Mouse (Mus musculus) intestine, embryonic 14.5 days (tissue): ENCODE measurements at regions not wholly inside any gene's neighbourhood (a gene's known extent, or its start where the extent isn't known, plus 50 kb on each side); places are given as distances from the start of the nearest gene placed in this dataset.

Experiments used
- ATAC-seq: fragments of 200-750 bp; cut with Nextera tagmentation; replicated peaks from 2 replicates; pipeline ENCODE4 v1.8.0; 2017; ENCODE audit warnings: low read depth, moderate number of reproducible peaks, moderate TSS enrichment, moderate library complexity; ENCODE audit not compliant: low FRiP score, low TSS enrichment
- DNase-seq: peaks from one replicate; pipeline ENCODE4 v3.0.0-alpha.2; 2018; ENCODE audit warnings: low spot score
- H3K27ac ChIP-seq: fragments of 300-500 bp; sonication (generic); 2 replicates; pipeline ENCODE4 v1.5.1; 2014; ENCODE audit warnings: low read depth, mild to moderate bottlenecking, control low read depth
- H3K27me3 ChIP-seq: fragments of 300-500 bp; sonication (generic); replicated peaks from 2 replicates; pipeline ENCODE4 v1.6.1; 2014; ENCODE audit warnings: low read length, control low read depth; ENCODE audit not compliant: control insufficient read depth, insufficient read depth
- H3K36me3 ChIP-seq: fragments of 300-500 bp; sonication (generic); 2 replicates; pipeline ENCODE4 v1.6.1; 2014; ENCODE audit warnings: low read length, control low read depth; ENCODE audit not compliant: control insufficient read depth, insufficient read depth
- H3K4me1 ChIP-seq: fragments of 300-500 bp; sonication (generic); replicated peaks from 2 replicates; pipeline ENCODE4 v1.6.1; 2014; ENCODE audit warnings: low read length, control low read depth, mixed read lengths; ENCODE audit not compliant: control insufficient read depth, insufficient read depth
- H3K4me2 ChIP-seq: fragments of 300-500 bp; sonication (generic); 2 replicates; pipeline ENCODE4 v1.6.1; 2014; ENCODE audit warnings: low read length
- H3K4me3 ChIP-seq: fragments of 300-500 bp; sonication (generic); 2 replicates; pipeline ENCODE4 v1.5.1; 2014; ENCODE audit warnings: low read depth, low read length, control low read depth, mixed read lengths
- H3K9ac ChIP-seq: fragments of 300-500 bp; sonication (generic); 2 replicates; pipeline ENCODE4 v1.6.1; 2014; ENCODE audit warnings: mild to moderate bottlenecking, low read length
- H3K9me3 ChIP-seq: fragments of 300-500 bp; sonication (generic); 2 replicates; pipeline ENCODE4 v1.6.1; 2016; ENCODE audit warnings: low read length, control low read depth; ENCODE audit not compliant: control insufficient read depth
- WGBS: fragments of 180-500 bp; shearing (Covaris S2); extraction: QIAGEN DNeasy Blood & Tissue Kit; methylation state at CpG from one replicate; pipeline ENCODE4 v1.1.7; 2014; 5-methylcytosine and 5-hydroxymethylcytosine counted together

DNA sequence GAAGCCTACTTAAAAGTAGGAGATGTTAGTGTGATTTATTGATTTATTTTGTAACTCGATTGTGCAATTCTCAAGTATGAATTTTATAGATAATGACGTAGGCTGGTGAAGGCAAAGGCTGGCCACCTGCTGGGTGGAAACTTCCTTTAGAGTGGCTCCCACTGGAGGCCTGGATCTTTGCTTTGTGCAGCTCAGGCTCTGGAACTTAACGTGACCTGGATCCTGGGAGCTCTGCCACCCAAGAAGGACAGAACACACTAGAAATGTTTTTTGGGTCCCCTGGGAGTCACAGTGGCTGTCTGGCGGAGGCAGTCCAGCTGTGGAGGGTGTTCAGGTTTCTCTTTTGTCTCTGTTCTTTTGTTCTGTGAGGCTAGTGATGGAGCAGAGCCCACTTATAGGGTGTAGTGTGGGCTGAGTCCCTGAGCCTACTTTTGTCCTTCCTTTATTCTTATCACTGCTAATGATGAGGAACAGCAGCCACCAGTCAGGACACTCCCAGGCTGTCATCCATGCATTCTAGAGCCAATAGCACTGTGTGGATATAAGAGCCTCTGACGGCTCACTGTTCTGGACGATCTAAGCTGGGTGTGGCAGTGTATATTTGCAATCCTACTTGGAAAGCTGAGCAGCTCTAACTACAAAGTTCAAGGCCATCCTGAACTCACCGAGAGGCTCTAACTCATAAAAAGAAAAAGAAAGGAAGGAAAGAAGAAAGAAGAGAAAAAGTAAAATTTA, 82.3 kb downstream of the Snrpe start:
- peaks cover 7% of the 10 kb centered on the region; the same call in 1 of the 2 replicates for H3K4me1 ChIP-seq
- H3K4me2 ChIP-seq, result no peak overlapping the region
- H3K27me3 ChIP-seq, result no peaks in the 10 kb centered on the region
- DNase-seq (no peak), ATAC-seq (no peak)
- H3K9ac ChIP-seq, result no peak overlapping the region
- H3K36me3 ChIP-seq, result no peaks in the 10 kb centered on the region
- H3K9me3 ChIP-seq, result no peaks in the 10 kb centered on the region
- H3K4me3 ChIP-seq, result no peak overlapping the region
- H3K27ac ChIP-seq, result no peak overlapping the region
- 61% methylated on average over 7 of the region's 7 CpGs for WGBS

DNA sequence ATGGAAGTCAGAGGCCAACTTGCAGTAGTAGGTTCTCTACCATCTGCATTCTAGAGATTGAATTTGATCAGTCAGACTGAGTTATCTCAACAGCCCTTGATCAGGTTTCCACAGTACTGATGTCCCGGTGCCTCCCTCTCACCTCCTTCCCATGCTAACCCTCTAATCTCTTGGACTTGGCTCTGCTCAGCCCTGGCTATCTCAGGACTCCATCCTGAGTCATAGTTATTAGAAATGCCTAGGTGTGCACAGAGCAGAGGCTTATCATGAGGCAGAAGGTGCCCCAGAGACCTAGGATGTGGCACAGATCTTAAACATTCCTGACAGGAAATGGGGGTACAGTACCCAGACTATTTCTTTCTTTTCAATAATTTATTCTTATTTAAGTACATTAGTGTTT, 87.3 kb downstream of the Snrpe start:
- no peaks in the 10 kb centered on the region for H3K27me3 ChIP-seq
- H3K27ac ChIP-seq, result no peak overlapping the region
- ATAC-seq, result no peak
- no peak for DNase-seq
- H3K4me3 ChIP-seq, result no peak overlapping the region
- no peak overlapping the region for H3K9ac ChIP-seq
- H3K4me2 ChIP-seq, result no peak overlapping the region
- no peaks in the 10 kb centered on the region for H3K36me3 ChIP-seq
- WGBS, result 96% methylated on average over 1 of the region's 1 CpGs
- peaks cover 7% of the 10 kb centered on the region; the same call in 1 of the 2 replicates for H3K4me1 ChIP-seq
- no peaks in the 10 kb centered on the region for H3K9me3 ChIP-seq

DNA sequence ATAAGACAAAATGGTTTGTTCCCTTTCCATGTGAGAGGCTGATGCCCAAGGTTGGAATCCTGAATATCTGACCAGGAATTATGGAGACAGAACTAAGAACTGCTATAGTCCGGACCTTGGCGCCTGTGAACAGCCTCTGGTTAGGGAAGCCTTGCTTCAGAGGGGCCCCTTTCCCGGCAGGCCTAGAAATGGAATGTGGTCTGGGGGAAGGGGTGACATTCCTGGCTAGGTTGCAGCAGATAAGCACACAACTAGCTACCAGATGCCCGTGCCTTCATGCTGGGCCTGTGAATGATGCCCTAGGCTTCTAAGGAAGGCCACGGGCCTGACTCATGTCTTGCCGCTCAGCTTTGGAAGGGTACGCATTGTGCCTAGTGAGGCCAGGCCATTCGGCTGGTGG, 89.4 kb downstream of the Snrpe start:
- WGBS, result 51% methylated on average over 8 of the region's 8 CpGs
- Histone ChIP-seq H3K4me2 (no peak overlapping the region), H3K9me3 (no peaks in the 10 kb centered on the region), H3K4me1 (peaks cover 7% of the 10 kb centered on the region; the same call in 1 of the 2 replicates), H3K4me3 (no peak overlapping the region), H3K27ac (no peak overlapping the region), H3K27me3 (no peaks in the 10 kb centered on the region), H3K9ac (no peak overlapping the region), H3K36me3 (no peaks in the 10 kb centered on the region)
- ATAC-seq, result no peak
- no peak for DNase-seq

DNA sequence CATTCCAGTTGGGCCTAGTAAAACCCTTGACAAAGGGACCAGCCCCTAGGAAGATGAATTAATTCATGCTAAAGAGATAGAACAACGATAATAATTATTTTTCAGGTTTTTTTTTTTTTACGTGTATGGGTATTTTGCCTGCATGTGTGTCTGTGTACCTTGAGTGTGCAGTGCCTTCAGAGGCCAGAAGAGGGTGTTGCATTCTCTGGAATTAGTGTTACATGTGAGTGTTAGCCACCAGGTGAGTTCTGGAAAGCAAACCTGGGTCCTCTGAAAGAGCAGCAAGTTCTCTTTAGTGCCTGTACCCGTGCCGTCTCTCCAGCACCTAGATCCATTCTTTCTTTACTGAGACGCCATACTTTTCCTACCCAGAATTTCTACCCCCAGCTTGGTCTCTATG, 92.8 kb upstream of the Sox13 start:
- H3K9ac ChIP-seq, result no peak overlapping the region
- H3K27me3 ChIP-seq, result no peaks in the 10 kb centered on the region
- H3K4me1 ChIP-seq, result no peaks in the 10 kb centered on the region
- H3K4me2 ChIP-seq, result no peak overlapping the region
- H3K36me3 ChIP-seq, result no peaks in the 10 kb centered on the region
- 92% methylated on average over 5 of the region's 5 CpGs for WGBS
- no peak overlapping the region for H3K4me3 ChIP-seq
- ATAC-seq (no peak), DNase-seq (no peak)
- no peaks in the 10 kb centered on the region for H3K9me3 ChIP-seq
- no peak overlapping the region for H3K27ac ChIP-seq

GRCm38 (mm10) chr1:133504116-133504515, 79.9 kb upstream of the Sox13 start:
- Histone ChIP-seq H3K4me3 (no peak overlapping the region), H3K4me1 (no peaks in the 10 kb centered on the region), H3K9ac (no peak overlapping the region), H3K27ac (no peak overlapping the region), H3K36me3 (no peaks in the 10 kb centered on the region), H3K9me3 (no peaks in the 10 kb centered on the region), H3K27me3 (no peaks in the 10 kb centered on the region), H3K4me2 (no peak overlapping the region)
- 68% methylated on average over 3 of the region's 3 CpGs for WGBS
- DNase-seq (no peak), ATAC-seq (no peak)

- 96% methylated on average over 2 of the region's 2 CpGs for WGBS
- DNase-seq, result no peak
These were observed 79.2 kb upstream of the Sox13 start for GRCm38 (mm10) chr1:133503336-133503735.

GRCm38 (mm10) chr1:133501016-133501415, 76.8 kb upstream of the Sox13 start:
- Histone ChIP-seq H3K9ac (no peak overlapping the region), H3K9me3 (no peaks in the 10 kb centered on the region), H3K27ac (no peak overlapping the region), H3K36me3 (no peaks in the 10 kb centered on the region), H3K4me2 (no peak overlapping the region), H3K4me1 (no peaks in the 10 kb centered on the region), H3K27me3 (no peaks in the 10 kb centered on the region), H3K4me3 (no peak overlapping the region)
- no peak for ATAC-seq
- WGBS, result 77% methylated on average over 13 of the region's 13 CpGs
- DNase-seq, result no peak

More at GRCm38 (mm10) chr1:133503336-133503735, 79.2 kb upstream of the Sox13 start:
- H3K4me1 ChIP-seq, result no peaks in the 10 kb centered on the region
- H3K9ac ChIP-seq, result no peak overlapping the region
- no peak overlapping the region for H3K27ac ChIP-seq
- H3K4me3 ChIP-seq, result no peak overlapping the region
- no peak for ATAC-seq
- no peaks in the 10 kb centered on the region for H3K36me3 ChIP-seq
- H3K9me3 ChIP-seq, result no peaks in the 10 kb centered on the region
- H3K4me2 ChIP-seq, result no peak overlapping the region
- no peaks in the 10 kb centered on the region for H3K27me3 ChIP-seq

DNA sequence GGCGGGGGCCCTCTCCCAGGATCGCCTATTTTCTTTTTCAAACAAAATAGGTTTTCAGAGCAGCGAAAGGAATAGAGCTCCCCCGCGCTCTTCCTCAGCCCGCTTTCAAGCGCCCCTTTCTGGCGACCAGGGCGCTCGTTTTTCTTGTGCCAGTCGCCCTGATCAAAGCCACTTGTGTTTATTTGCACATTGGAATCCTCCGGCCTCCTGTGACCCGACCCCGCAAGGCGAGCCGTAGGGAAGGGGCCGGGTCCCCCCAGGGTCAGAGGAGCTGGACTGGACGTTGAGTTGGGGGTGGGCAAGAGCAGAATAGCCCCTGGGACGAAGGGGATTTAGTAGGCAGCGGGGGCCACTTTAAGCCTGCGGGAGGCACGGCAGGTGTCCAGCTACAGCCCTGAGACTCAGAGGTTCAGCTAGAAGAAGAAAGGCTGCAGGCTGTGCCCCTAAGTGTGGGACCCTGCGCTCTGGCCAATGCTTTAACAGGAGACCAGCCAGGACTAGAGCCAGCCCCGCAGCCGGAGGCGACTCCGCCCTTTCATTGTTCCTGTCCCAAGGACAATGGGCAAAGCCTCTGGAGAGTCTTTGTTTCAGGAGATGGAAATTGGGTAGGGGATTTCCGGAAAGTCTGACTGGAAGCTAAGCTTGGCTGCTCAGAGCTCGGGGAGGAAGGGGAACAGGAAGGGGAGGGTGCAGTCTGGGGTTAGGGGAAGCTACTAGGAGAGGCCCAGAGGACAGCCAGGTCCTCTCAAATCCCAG, 69.0 kb upstream of the Sox13 start:
- peak overlapping the region; percentile 77 for H3K27ac ChIP-seq
- no peaks in the 10 kb centered on the region for H3K27me3 ChIP-seq
- H3K4me2 ChIP-seq, result peak overlapping the region; percentile 98
- DNase-seq (peak; percentile 79), ATAC-seq (peak; percentile 69; the same call in 1 of the 2 replicates)
- no peaks in the 10 kb centered on the region for H3K36me3 ChIP-seq
- H3K9ac ChIP-seq, result peak overlapping the region; percentile 50
- no peaks in the 10 kb centered on the region for H3K9me3 ChIP-seq
- WGBS, result 3% methylated on average over 29 of the region's 29 CpGs
- peak overlapping the region; percentile 38 for H3K4me3 ChIP-seq
- peaks cover 19% of the 10 kb centered on the region for H3K4me1 ChIP-seq
